Mouse (Mus musculus) MEL (cell line): ENCODE measurements at regions not wholly inside any gene's neighbourhood (a gene's known extent, or its start where the extent isn't known, plus 50 kb on each side); places are given as distances from the start of the nearest gene placed in this dataset.

ENCODE experiments used
- DNase-seq: peaks from one replicate; pipeline ENCODE4 v3.0.0; 2011; ENCODE audit warnings: low read depth, low spot score
- H3K27ac ChIP-seq: 2 replicates; pipeline ENCODE4 v1.5.1; 2012; ENCODE audit warnings: low read depth, mild to moderate bottlenecking, control low read depth, low read length, moderate library complexity; ENCODE audit not compliant: control insufficient read depth
- H3K27me3 ChIP-seq, 2 experiments: fragments of 150-350 bp in 1 of 2; sonication (generic) in 1 of 2; 2 replicates each; pipeline ENCODE4 v1.6.1; 2012; ENCODE audit warnings: low read length in 2 of 2, mild to moderate bottlenecking in 2 of 2, improper control_type of control experiment in 1 of 2, moderate library complexity in 1 of 2; ENCODE audit not compliant: insufficient read depth in 2 of 2, control insufficient read depth in 1 of 2
- H3K36me3 ChIP-seq, 2 experiments: 2 replicates each; pipeline ENCODE4 v1.6.1; 2012 to 2014; ENCODE audit warnings: low read length in 2 of 2, improper control_type of control experiment in 1 of 2, inconsistent platforms in 1 of 2, mild to moderate bottlenecking in 1 of 2; ENCODE audit not compliant: insufficient read depth in 2 of 2, control insufficient read depth in 1 of 2
- H3K4me1 ChIP-seq, 2 experiments: fragments of 150-350 bp in 1 of 2; sonication (generic) in 1 of 2; 2 replicates each; pipeline ENCODE4 v1.6.1; 2012; ENCODE audit warnings: low read length in 2 of 2, improper control_type of control experiment in 1 of 2, mild to moderate bottlenecking in 1 of 2; ENCODE audit not compliant: insufficient read depth in 2 of 2, control insufficient read depth in 1 of 2
- H3K4me3 ChIP-seq, 2 experiments: fragments of 150-350 bp in 1 of 2; sonication (generic) in 1 of 2; 2 replicates each; pipeline ENCODE4 v1.5.1; 2012; ENCODE audit warnings: low read depth in 2 of 2, low read length in 2 of 2, mild to moderate bottlenecking in 2 of 2, moderate library complexity in 2 of 2, control low read depth in 1 of 2, improper control_type of control experiment in 1 of 2; ENCODE audit not compliant: control insufficient read depth in 1 of 2, insufficient read depth in 1 of 2
- H3K79me2 ChIP-seq: 2 replicates; pipeline ENCODE4 v1.6.1; 2012; ENCODE audit warnings: mild to moderate bottlenecking, low read length, moderate library complexity; ENCODE audit not compliant: control insufficient read depth, poor library complexity, insufficient read depth
- H3K9ac ChIP-seq: 2 replicates; pipeline ENCODE4 v1.6.1; 2012; ENCODE audit warnings: low read depth, mild to moderate bottlenecking, control low read depth, low read length, moderate library complexity; ENCODE audit not compliant: control insufficient read depth, poor library complexity, severe bottlenecking
- H3K9me3 ChIP-seq: fragments of 150-350 bp; sonication (generic); replicated peaks from 2 replicates; pipeline ENCODE4 v1.6.1; 2012; ENCODE audit warnings: mild to moderate bottlenecking, low read length, improper control_type of control experiment, moderate library complexity; ENCODE audit not compliant: insufficient read depth
- BHLHE40 ChIP-seq: IDR thresholded peaks from 2 replicates; pipeline ENCODE4 v1.6.1; 2012; ENCODE audit warnings: low read depth, mild to moderate bottlenecking, inconsistent platforms, low read length, improper control_type of control experiment, borderline replicate concordance
- CHD1 ChIP-seq: IDR thresholded peaks from 2 replicates; pipeline ENCODE4 v1.6.1; 2012; ENCODE audit warnings: low read depth, mild to moderate bottlenecking, inconsistent platforms, low read length, improper control_type of control experiment
- CHD2 ChIP-seq: IDR thresholded peaks from 2 replicates; pipeline ENCODE4 v1.6.1; 2011; ENCODE audit warnings: low read length, improper control_type of control experiment
- E2F4 ChIP-seq: IDR thresholded peaks from 2 replicates; pipeline ENCODE4 v1.6.1; 2011; ENCODE audit warnings: low read depth, low read length, improper control_type of control experiment, borderline replicate concordance
- HCFC1 ChIP-seq: IDR thresholded peaks from 2 replicates; pipeline ENCODE4 v1.6.1; 2012; ENCODE audit warnings: low read depth, mild to moderate bottlenecking, inconsistent platforms, low read length, improper control_type of control experiment, moderate library complexity
- KAT2A ChIP-seq: conservative IDR thresholded peaks from 2 replicates; pipeline ENCODE4 v1.6.1; 2012; ENCODE audit warnings: low read depth, low read length, improper control_type of control experiment, inconsistent platforms
- MAFK ChIP-seq: IDR thresholded peaks from 2 replicates; pipeline ENCODE4 v1.6.1; 2011; ENCODE audit warnings: low read depth, mild to moderate bottlenecking, low read length, improper control_type of control experiment, borderline replicate concordance
- MAX ChIP-seq: IDR thresholded peaks from 2 replicates; pipeline ENCODE4 v1.6.1; 2011; ENCODE audit warnings: low read length, improper control_type of control experiment
- MAZ ChIP-seq: IDR thresholded peaks from 2 replicates; pipeline ENCODE4 v1.6.1; 2012; ENCODE audit warnings: low read depth, mild to moderate bottlenecking, inconsistent platforms, low read length, improper control_type of control experiment
- MEF2A ChIP-seq: IDR thresholded peaks from 2 replicates; pipeline ENCODE4 v1.6.1; 2014; ENCODE audit warnings: low read depth, mild to moderate bottlenecking, inconsistent platforms, low read length, improper control_type of control experiment; ENCODE audit not compliant: poor library complexity, insufficient replicate concordance, severe bottlenecking; ENCODE audit errors: extremely low read depth
- MYB ChIP-seq: IDR thresholded peaks from 2 replicates; pipeline ENCODE4 v1.6.1; 2011; ENCODE audit warnings: mild to moderate bottlenecking, low read depth, low read length, improper control_type of control experiment
- POLR2AphosphoS2 ChIP-seq: IDR thresholded peaks from 2 replicates; pipeline ENCODE4 v1.6.1; 2011; ENCODE audit warnings: low read length, improper control_type of control experiment
- SMC3 ChIP-seq: IDR thresholded peaks from 2 replicates; pipeline ENCODE4 v1.6.1; 2011; ENCODE audit warnings: low read depth, low read length, improper control_type of control experiment
- TAL1 ChIP-seq: IDR thresholded peaks from 2 replicates; pipeline ENCODE4 v1.6.1; 2012; ENCODE audit warnings: mild to moderate bottlenecking, inconsistent platforms, low read length, moderate library complexity, mixed read lengths
- TBP ChIP-seq: IDR thresholded peaks from 2 replicates; pipeline ENCODE4 v1.8.0; 2011; ENCODE audit warnings: low read depth, low read length, improper control_type of control experiment
- TCF12 ChIP-seq: IDR thresholded peaks from 2 replicates; pipeline ENCODE4 v1.6.1; 2014; ENCODE audit warnings: low read depth, mild to moderate bottlenecking, inconsistent platforms, low read length, improper control_type of control experiment, moderate library complexity
- UBTF ChIP-seq: IDR thresholded peaks from 2 replicates; pipeline ENCODE4 v1.6.1; 2012; ENCODE audit warnings: low read depth, mild to moderate bottlenecking, inconsistent platforms, low read length, improper control_type of control experiment, moderate library complexity, borderline replicate concordance; ENCODE audit not compliant: insufficient read depth
- USF2 ChIP-seq, 2 experiments: IDR thresholded peaks; 2 replicates each; pipeline ENCODE4 v1.6.1; 2011 to 2012; ENCODE audit warnings: improper control_type of control experiment in 2 of 2, low read length in 2 of 2, borderline replicate concordance in 1 of 2, inconsistent platforms in 1 of 2, low read depth in 1 of 2, mild to moderate bottlenecking in 1 of 2; ENCODE audit not compliant: insufficient read depth in 1 of 2
- ZC3H11A ChIP-seq: IDR thresholded peaks from 2 replicates; pipeline ENCODE4 v1.6.1; 2012; ENCODE audit warnings: low read depth, mild to moderate bottlenecking, inconsistent platforms, low read length, improper control_type of control experiment
- ZKSCAN1 ChIP-seq: IDR thresholded peaks from 2 replicates; pipeline ENCODE4 v1.6.1; 2012; ENCODE audit warnings: low read depth, mild to moderate bottlenecking, inconsistent platforms, low read length, improper control_type of control experiment, moderate library complexity

DNA sequence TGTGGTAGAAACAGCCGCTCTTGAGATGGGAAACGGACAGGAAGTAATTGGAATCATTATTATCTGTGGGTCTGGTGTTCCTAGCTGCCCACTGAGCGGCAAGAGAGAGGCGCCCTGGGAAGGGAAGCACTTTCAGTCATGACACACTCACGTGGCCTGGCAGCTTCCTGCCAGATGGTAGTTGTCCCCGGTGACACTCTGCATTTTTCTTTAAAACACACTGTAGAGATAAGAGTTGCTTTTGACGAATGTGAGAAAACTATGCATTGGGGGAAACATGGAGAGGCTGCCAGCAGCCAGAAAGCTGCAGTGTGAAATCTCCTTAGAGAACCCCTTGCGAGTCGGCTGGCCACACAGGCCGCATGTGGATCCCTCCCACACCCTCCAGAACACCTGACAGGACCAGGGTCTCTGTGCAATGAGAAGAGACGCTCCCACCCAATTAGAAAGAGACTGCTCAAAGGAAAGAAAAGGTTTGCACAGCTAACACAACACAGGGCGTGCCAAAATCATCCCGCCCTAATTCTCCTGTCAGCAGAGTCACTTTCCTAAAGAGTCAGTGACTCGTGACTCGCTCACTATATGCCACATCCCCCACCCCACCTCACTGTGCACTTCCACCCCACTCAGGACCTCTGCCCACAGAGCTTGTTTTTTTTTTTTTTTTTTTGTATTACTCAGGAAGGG, 194.0 kb upstream of the Map3k1 start:
- Histone ChIP-seq H3K36me3 (no peaks in the 10 kb centered on the region), H3K4me1 (no peaks in the 10 kb centered on the region; a peak in 1 of 4 replicates), H3K27me3 (no peaks in the 10 kb centered on the region), H3K79me2 (no peaks in the 10 kb centered on the region), H3K4me3 (no peak overlapping the region), H3K9me3 (no peaks in the 10 kb centered on the region), H3K9ac (no peak overlapping the region), H3K27ac (no peak overlapping the region)
- no peak for DNase-seq
- TF ChIP-seq MYB = no peak
- no peak for TF ChIP-seq TCF12

- Histone ChIP-seq H3K27me3 (no peaks in the 10 kb centered on the region), H3K9me3 (no peaks in the 10 kb centered on the region), H3K4me1 (no peaks in the 10 kb centered on the region; a peak in 1 of 4 replicates), H3K9ac (no peak overlapping the region), H3K27ac (no peak overlapping the region), H3K4me3 (no peak overlapping the region), H3K79me2 (no peaks in the 10 kb centered on the region), H3K36me3 (no peaks in the 10 kb centered on the region)
- TF ChIP-seq USF2 (IDR thresholded peaks at IDR 0.05; ENCODE audit: borderline replicate concordance in 1 of 2, insufficient read depth in 1 of 2, low read depth in 1 of 2, low read length in 2 of 2) = no peak
- no peak for TF ChIP-seq E2F4
- TF ChIP-seq CHD2 = no peak
- TF ChIP-seq TBP = no peak
- TF ChIP-seq UBTF = no peak
- no peak for TF ChIP-seq ZC3H11A
- TF ChIP-seq MAZ = no peak
- no peak for TF ChIP-seq POLR2AphosphoS2
- no peak for TF ChIP-seq KAT2A
- DNase-seq = no peak
These were observed 194.7 kb upstream of the Map3k1 start for GRCm38 (mm10) chr13:112003445-112003844.

GRCm38 (mm10) chr13:112004126-112004525, 195.3 kb upstream of the Map3k1 start:
- no peaks in the 10 kb centered on the region for H3K27me3 ChIP-seq
- H3K4me3 ChIP-seq = no peak overlapping the region
- TF ChIP-seq TBP = no peak
- no peak for TF ChIP-seq TCF12
- no peak for TF ChIP-seq MAX
- TF ChIP-seq ZKSCAN1 = no peak
- no peak for TF ChIP-seq TAL1
- TF ChIP-seq SMC3 = no peak
- no peak for TF ChIP-seq BHLHE40
- no peak for TF ChIP-seq MAFK
- TF ChIP-seq MYB = no peak
- TF ChIP-seq HCFC1 = no peak
- TF ChIP-seq CHD2 = no peak
- TF ChIP-seq KAT2A = no peak
- TF ChIP-seq MEF2A = no peak
- no peak for TF ChIP-seq CHD1
- TF ChIP-seq E2F4 = no peak
- TF ChIP-seq USF2 (IDR thresholded peaks at IDR 0.05; ENCODE audit: borderline replicate concordance in 1 of 2, insufficient read depth in 1 of 2, low read depth in 1 of 2, low read length in 2 of 2) = no peak
- H3K79me2 ChIP-seq = no peaks in the 10 kb centered on the region
- H3K36me3 ChIP-seq = no peaks in the 10 kb centered on the region
- no peaks in the 10 kb centered on the region; a peak in 1 of 4 replicates for H3K4me1 ChIP-seq
- no peak overlapping the region for H3K27ac ChIP-seq
- no peaks in the 10 kb centered on the region for H3K9me3 ChIP-seq
- no peak overlapping the region for H3K9ac ChIP-seq
- DNase-seq = no peak
